Mouse (Mus musculus): ENCODE results near the gene Chchd6. TPM values are rescaled to one million over a fixed set of nuclear protein-coding genes. Genes with fewer than 3 reads are reported as not detected.

Gene Chchd6
- polyA plus RNA-seq, 1 experiment from 2014 or later, result 56.5 TPM

- H3K4me2 ChIP-seq (ENCODE audit: low read length), result no peak overlapping the region
- no peak for ATAC-seq (ENCODE audit: insufficient number of reproducible peaks, insufficient read depth, low FRiP score, low read depth)
- H3K4me1 ChIP-seq (ENCODE audit: control insufficient read depth in 2 of 2, insufficient read depth in 2 of 2, low read length in 2 of 2), result no peaks in the 10 kb centered on the region
- H3K9ac ChIP-seq (ENCODE audit: low read length), result no peak overlapping the region
- no peaks in the 10 kb centered on the region for H3K27me3 ChIP-seq (ENCODE audit: control insufficient read depth, insufficient read depth, low read length)
- H3K9me3 ChIP-seq (ENCODE audit: control insufficient read depth, low read length), result no peaks in the 10 kb centered on the region
- 49% methylated on average over 4 of the region's 4 CpGs for WGBS
- H3K36me3 ChIP-seq (ENCODE audit: control insufficient read depth, insufficient read depth, low read length), result no peaks in the 10 kb centered on the region
- H3K27ac ChIP-seq (replicated peaks in 1 of 2; ENCODE audit: control insufficient read depth in 1 of 2, insufficient read depth in 1 of 2, low read depth in 2 of 2, low read length in 2 of 2), result no peak overlapping the region
- H3K4me3 ChIP-seq (ENCODE audit: control insufficient read depth in 1 of 2, insufficient read depth in 1 of 2, low read depth in 1 of 2, low read length in 2 of 2), result no peak overlapping the region
Measured at GRCm38 (mm10) chr6:89607999-89608398, 12.5 kb upstream of the Chchd6 start.

GRCm38 (mm10) chr6:89606096-89606495, 10.6 kb upstream of the Chchd6 start:
- no peak for ATAC-seq (ENCODE audit: insufficient number of reproducible peaks, insufficient read depth, low FRiP score, low read depth)
- no peaks in the 10 kb centered on the region for H3K9me3 ChIP-seq (ENCODE audit: control insufficient read depth, low read length)
- H3K27me3 ChIP-seq (ENCODE audit: control insufficient read depth, insufficient read depth, low read length), result no peaks in the 10 kb centered on the region
- no peak overlapping the region for H3K9ac ChIP-seq (ENCODE audit: low read length)
- WGBS, result 59% methylated on average over 3 of the region's 3 CpGs
- H3K36me3 ChIP-seq (ENCODE audit: control insufficient read depth, insufficient read depth, low read length), result no peaks in the 10 kb centered on the region
- no peaks in the 10 kb centered on the region for H3K4me1 ChIP-seq (ENCODE audit: control insufficient read depth in 2 of 2, insufficient read depth in 2 of 2, low read length in 2 of 2)
- no peak overlapping the region for H3K4me2 ChIP-seq (ENCODE audit: low read length)
- no peak overlapping the region for H3K4me3 ChIP-seq (ENCODE audit: control insufficient read depth in 1 of 2, insufficient read depth in 1 of 2, low read depth in 1 of 2, low read length in 2 of 2)
- no peak overlapping the region for H3K27ac ChIP-seq (replicated peaks in 1 of 2; ENCODE audit: control insufficient read depth in 1 of 2, insufficient read depth in 1 of 2, low read depth in 2 of 2, low read length in 2 of 2)

- H3K27ac ChIP-seq (replicated peaks in 1 of 2; ENCODE audit: control insufficient read depth in 1 of 2, insufficient read depth in 1 of 2, low read depth in 2 of 2, low read length in 2 of 2), result no peak overlapping the region
- no peak for ATAC-seq (ENCODE audit: insufficient number of reproducible peaks, insufficient read depth, low FRiP score, low read depth)
Measured at GRCm38 (mm10) chr6:89596510-89596909, 1.1 kb upstream of the Chchd6 start.

GRCm38 (mm10) chr6:89595777-89596146, 310 bp upstream of the Chchd6 start:
- H3K27ac ChIP-seq (replicated peaks in 1 of 2; ENCODE audit: control insufficient read depth in 1 of 2, insufficient read depth in 1 of 2, low read depth in 2 of 2, low read length in 2 of 2), result no peak overlapping the region
- no peaks in the 10 kb centered on the region for H3K36me3 ChIP-seq (ENCODE audit: control insufficient read depth, insufficient read depth, low read length)
- 22% methylated on average over 5 of the region's 5 CpGs for WGBS
- H3K9me3 ChIP-seq (ENCODE audit: control insufficient read depth, low read length), result peaks cover 9% of the 10 kb centered on the region; the same call in 1 of the 2 replicates
- H3K4me1 ChIP-seq (ENCODE audit: control insufficient read depth in 2 of 2, insufficient read depth in 2 of 2, low read length in 2 of 2), result peaks cover 0 to 4% of the 10 kb centered on the region in 2 experiments; a peak in 1 of 4 replicates
- no peak overlapping the region for H3K4me3 ChIP-seq (ENCODE audit: control insufficient read depth in 1 of 2, insufficient read depth in 1 of 2, low read depth in 1 of 2, low read length in 2 of 2)
- no peak; the same call in 1 of the 2 replicates for ATAC-seq (ENCODE audit: insufficient number of reproducible peaks, insufficient read depth, low FRiP score, low read depth)
- H3K4me2 ChIP-seq (ENCODE audit: low read length), result peak overlapping the region; percentile 89
- no peaks in the 10 kb centered on the region for H3K27me3 ChIP-seq (ENCODE audit: control insufficient read depth, insufficient read depth, low read length)
- H3K9ac ChIP-seq (ENCODE audit: low read length), result no peak overlapping the region

More at GRCm38 (mm10) chr6:89596510-89596909, 1.1 kb upstream of the Chchd6 start:
- Histone ChIP-seq H3K9me3 (ENCODE audit: control insufficient read depth, low read length) (peaks cover 9% of the 10 kb centered on the region; the same call in 1 of the 2 replicates), H3K36me3 (ENCODE audit: control insufficient read depth, insufficient read depth, low read length) (no peaks in the 10 kb centered on the region), H3K4me2 (ENCODE audit: low read length) (no peak overlapping the region), H3K4me1 (ENCODE audit: control insufficient read depth in 2 of 2, insufficient read depth in 2 of 2, low read length in 2 of 2) (peaks cover 0 to 4% of the 10 kb centered on the region in 2 experiments; a peak in 1 of 4 replicates), H3K27me3 (ENCODE audit: control insufficient read depth, insufficient read depth, low read length) (no peaks in the 10 kb centered on the region), H3K4me3 (ENCODE audit: control insufficient read depth in 1 of 2, insufficient read depth in 1 of 2, low read depth in 1 of 2, low read length in 2 of 2) (no peak overlapping the region), H3K9ac (ENCODE audit: low read length) (no peak overlapping the region)
- WGBS, result 85% methylated on average over 1 of the region's 1 CpGs

- Histone ChIP-seq H3K36me3 (ENCODE audit: control insufficient read depth, insufficient read depth, low read length) (no peaks in the 10 kb centered on the region), H3K27ac (replicated peaks in 1 of 2; ENCODE audit: control insufficient read depth in 1 of 2, insufficient read depth in 1 of 2, low read depth in 2 of 2, low read length in 2 of 2) (no peak overlapping the region), H3K4me2 (ENCODE audit: low read length) (no peak overlapping the region), H3K4me1 (ENCODE audit: control insufficient read depth in 2 of 2, insufficient read depth in 2 of 2, low read length in 2 of 2) (peaks cover 0 to 4% of the 10 kb centered on the region in 2 experiments; a peak in 1 of 4 replicates), H3K4me3 (ENCODE audit: control insufficient read depth in 1 of 2, insufficient read depth in 1 of 2, low read depth in 1 of 2, low read length in 2 of 2) (no peak overlapping the region), H3K27me3 (ENCODE audit: control insufficient read depth, insufficient read depth, low read length) (no peaks in the 10 kb centered on the region), H3K9ac (ENCODE audit: low read length) (no peak overlapping the region), H3K9me3 (ENCODE audit: control insufficient read depth, low read length) (no peaks in the 10 kb centered on the region)
- ATAC-seq (ENCODE audit: insufficient number of reproducible peaks, insufficient read depth, low FRiP score, low read depth), result no peak
- 80% methylated on average over 3 of the region's 3 CpGs for WGBS
Measured at GRCm38 (mm10) chr6:89592016-89592415, 3.4 kb downstream of the Chchd6 start.

- peaks cover 0 to 4% of the 10 kb centered on the region in 2 experiments; a peak in 1 of 4 replicates for H3K4me1 ChIP-seq (ENCODE audit: control insufficient read depth in 2 of 2, insufficient read depth in 2 of 2, low read length in 2 of 2)
- H3K4me3 ChIP-seq (ENCODE audit: control insufficient read depth in 1 of 2, insufficient read depth in 1 of 2, low read depth in 1 of 2, low read length in 2 of 2), result no peak overlapping the region
- H3K27ac ChIP-seq (replicated peaks in 1 of 2; ENCODE audit: control insufficient read depth in 1 of 2, insufficient read depth in 1 of 2, low read depth in 2 of 2, low read length in 2 of 2), result no peak overlapping the region
- ATAC-seq (ENCODE audit: insufficient number of reproducible peaks, insufficient read depth, low FRiP score, low read depth), result no peak
- no peak overlapping the region for H3K4me2 ChIP-seq (ENCODE audit: low read length)
- H3K36me3 ChIP-seq (ENCODE audit: control insufficient read depth, insufficient read depth, low read length), result no peaks in the 10 kb centered on the region
- no peak overlapping the region for H3K9ac ChIP-seq (ENCODE audit: low read length)
- H3K27me3 ChIP-seq (ENCODE audit: control insufficient read depth, insufficient read depth, low read length), result no peaks in the 10 kb centered on the region
- H3K9me3 ChIP-seq (ENCODE audit: control insufficient read depth, low read length), result no peaks in the 10 kb centered on the region
- 64% methylated on average over 3 of the region's 3 CpGs for WGBS
Measured at GRCm38 (mm10) chr6:89591531-89591930, 3.9 kb downstream of the Chchd6 start.

GRCm38 (mm10) chr6:89585696-89586095, 9.8 kb downstream of the Chchd6 start:
- H3K4me3 ChIP-seq (ENCODE audit: control insufficient read depth in 1 of 2, insufficient read depth in 1 of 2, low read depth in 1 of 2, low read length in 2 of 2), result no peak overlapping the region
- no peak for ATAC-seq (ENCODE audit: insufficient number of reproducible peaks, insufficient read depth, low FRiP score, low read depth)
- H3K9me3 ChIP-seq (ENCODE audit: control insufficient read depth, low read length), result no peaks in the 10 kb centered on the region
- no peak overlapping the region for H3K9ac ChIP-seq (ENCODE audit: low read length)
- H3K4me1 ChIP-seq (ENCODE audit: control insufficient read depth in 2 of 2, insufficient read depth in 2 of 2, low read length in 2 of 2), result peaks cover 8 to 12% of the 10 kb centered on the region in 2 experiments; a peak in 3 of 4 replicates
- H3K27ac ChIP-seq (replicated peaks in 1 of 2; ENCODE audit: control insufficient read depth in 1 of 2, insufficient read depth in 1 of 2, low read depth in 2 of 2, low read length in 2 of 2), result no peak overlapping the region
- no peaks in the 10 kb centered on the region for H3K36me3 ChIP-seq (ENCODE audit: control insufficient read depth, insufficient read depth, low read length)
- no peak overlapping the region for H3K4me2 ChIP-seq (ENCODE audit: low read length)
- H3K27me3 ChIP-seq (ENCODE audit: control insufficient read depth, insufficient read depth, low read length), result no peaks in the 10 kb centered on the region

Data from heart, embryonic 14.5 days (tissue).